Mouse (Mus musculus): ENCODE measurements around the gene Hbb-bt. TPM values are rescaled to one million over a fixed set of nuclear protein-coding genes. Genes with fewer than 3 reads are reported as not detected.
"Not testable (repeated sequence)": the region's sequence is repeated elsewhere in the genome, so short reads cannot be mapped to it uniquely, and the experiment has no call there.

Gene Hbb-bt
- polyA plus RNA-seq, 1 experiment = 54,805 TPM

DNA sequence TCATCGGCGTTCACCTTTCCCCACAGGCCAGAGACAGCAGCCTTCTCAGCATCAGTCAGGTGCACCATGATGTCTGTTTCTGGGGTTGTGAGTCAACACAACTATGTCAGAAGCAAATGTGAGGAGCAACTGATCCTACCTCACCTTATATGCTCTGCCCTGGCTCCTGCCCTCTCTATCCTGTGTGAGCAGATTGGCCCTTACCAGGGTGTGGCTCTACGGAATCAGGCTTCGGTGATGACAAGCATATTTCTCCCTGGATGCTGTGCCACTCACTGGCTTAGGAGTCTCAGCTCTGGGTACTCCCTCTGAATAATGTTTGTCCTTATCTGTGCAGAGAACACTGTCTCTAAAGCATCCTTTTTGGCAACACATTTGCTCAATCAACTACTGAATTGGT is 14.0 kb upstream of the Hbb-bt start, which contains the start of gene Hbb-bs:
Hbb-bs (minus strand) TSS at position 289 of the 400 bp plus-strand sequence.
- Histone ChIP-seq H3K4me1 (ENCODE audit: control insufficient read depth) (peaks cover 58% of the 10 kb centered on the region), H3K27me3 (ENCODE audit: control insufficient read depth) (no peaks in the 10 kb centered on the region), H3K9me3 (ENCODE audit: control insufficient read depth, low read length) (no peaks in the 10 kb centered on the region), H3K36me3 (ENCODE audit: control insufficient read depth) (peaks cover 18% of the 10 kb centered on the region), H3K4me3 (replicated peaks) (peak within 1 kb of the TSS; percentile 62)
- TF ChIP-seq TAL1 (IDR thresholded peaks at IDR 0.05; ENCODE audit: low read length) = peak; percentile 83
- TF ChIP-seq GATA1 (IDR thresholded peaks at IDR 0.05; ENCODE audit: low read length) = peak; percentile 88

DNA sequence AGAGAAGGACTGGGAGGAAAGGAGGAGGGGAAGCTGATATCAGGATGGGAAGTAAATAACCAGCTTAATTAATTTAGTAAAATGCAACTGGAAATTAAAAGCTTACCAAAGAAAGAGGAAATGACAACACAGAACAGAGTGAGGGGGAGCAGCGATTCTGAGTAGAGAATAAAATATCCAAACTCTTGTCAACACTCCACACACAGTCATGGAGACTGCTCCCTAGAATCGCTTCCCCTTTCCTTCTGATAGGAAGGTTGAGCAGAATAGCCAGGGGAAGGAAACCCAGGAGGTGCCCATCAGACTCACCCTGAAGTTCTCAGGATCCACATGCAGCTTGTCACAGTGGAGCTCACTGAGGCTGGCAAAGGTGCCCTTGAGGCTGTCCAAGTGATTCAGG is 13.3 kb upstream of the Hbb-bt start:
- not testable (repeated sequence) for H3K27me3 ChIP-seq (ENCODE audit: control insufficient read depth); H3K4me3 ChIP-seq (replicated peaks); H3K9me3 ChIP-seq (ENCODE audit: control insufficient read depth, low read length)
- Histone ChIP-seq H3K36me3 (ENCODE audit: control insufficient read depth) (peaks cover 18% of the 10 kb centered on the region), H3K4me1 (ENCODE audit: control insufficient read depth) (peaks cover 60% of the 10 kb centered on the region)

DNA sequence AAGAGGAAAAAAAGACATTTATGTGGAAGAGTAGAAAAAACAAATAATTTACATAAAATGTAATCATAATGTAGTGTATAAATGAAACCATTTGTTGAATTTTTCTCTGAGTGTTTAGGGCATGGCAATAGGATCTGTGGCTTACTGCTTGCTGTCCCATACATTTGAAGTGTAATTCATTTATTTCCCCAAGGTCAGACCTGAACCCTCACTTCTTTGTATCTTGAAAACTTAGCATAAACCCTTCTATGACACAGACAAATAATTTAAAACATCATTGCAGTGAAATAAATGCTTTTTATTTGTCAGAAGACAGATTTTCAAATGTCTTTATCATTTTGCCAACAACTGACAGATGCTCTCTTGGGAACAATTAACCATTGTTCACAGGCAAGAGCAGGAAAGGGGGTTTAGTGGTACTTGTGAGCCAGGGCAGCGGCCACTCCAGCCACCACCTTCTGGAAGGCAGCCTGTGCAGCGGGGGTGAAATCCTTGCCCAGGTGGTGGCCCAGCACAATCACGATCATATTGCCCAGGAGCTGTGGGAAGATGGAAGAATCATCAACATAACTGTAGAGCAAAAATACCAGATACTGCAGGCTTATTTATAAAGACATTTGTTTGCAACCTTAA is 12.6 kb upstream of the Hbb-bt start:
- TF ChIP-seq TAL1 (IDR thresholded peaks at IDR 0.05; ENCODE audit: low read length) (no peak), GATA1 (IDR thresholded peaks at IDR 0.05; ENCODE audit: low read length) (no peak)
- Histone ChIP-seq H3K4me3 (replicated peaks) (peak overlapping the region; percentile 63), H3K9me3 (ENCODE audit: control insufficient read depth, low read length) (no peaks in the 10 kb centered on the region)

DNA sequence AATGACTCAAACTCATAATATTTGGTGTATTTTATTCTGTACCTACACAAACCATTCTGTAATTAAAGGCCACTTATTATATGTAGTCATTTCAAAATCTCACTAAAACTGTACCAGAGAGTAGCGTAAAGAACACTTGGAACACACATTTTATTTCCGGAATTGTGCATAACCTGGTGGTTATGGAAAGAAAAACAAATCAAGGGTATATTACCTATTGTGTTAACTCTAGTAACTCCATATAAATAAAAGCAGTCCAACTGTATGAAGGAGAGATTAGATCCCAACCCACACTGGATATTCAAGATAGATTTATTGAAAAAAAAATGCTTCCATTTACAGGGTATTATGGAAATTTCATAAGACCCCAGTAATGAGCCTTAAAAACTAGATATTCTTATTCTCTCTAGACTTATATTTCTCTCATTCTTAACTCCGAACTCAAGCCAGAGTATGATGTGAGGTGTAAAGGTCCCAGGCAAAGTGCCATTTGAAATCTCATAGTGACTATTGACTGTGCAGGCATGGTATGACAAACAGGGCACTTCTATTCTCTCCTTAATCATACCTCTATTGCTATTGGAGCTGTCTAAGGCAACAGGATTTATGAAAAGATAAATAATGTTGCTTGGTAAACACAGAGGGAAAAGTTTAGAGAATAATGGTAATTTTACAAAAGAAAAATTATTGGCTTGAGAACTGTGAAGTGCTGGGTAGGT is 11.9 kb upstream of the Hbb-bt start:
- Histone ChIP-seq H3K27me3 (ENCODE audit: control insufficient read depth) (no peaks in the 10 kb centered on the region), H3K4me3 (replicated peaks) (peak overlapping the region; percentile 63), H3K36me3 (ENCODE audit: control insufficient read depth) (peaks cover 18% of the 10 kb centered on the region), H3K4me1 (ENCODE audit: control insufficient read depth) (peaks cover 54% of the 10 kb centered on the region), H3K9me3 (ENCODE audit: control insufficient read depth, low read length) (no peaks in the 10 kb centered on the region)
- TF ChIP-seq TAL1 (IDR thresholded peaks at IDR 0.05; ENCODE audit: low read length) (no peak), GATA1 (IDR thresholded peaks at IDR 0.05; ENCODE audit: low read length) (no peak)

More for the DNA sequence above, 12.6 kb upstream of the Hbb-bt start:
- peaks cover 61% of the 10 kb centered on the region for H3K4me1 ChIP-seq (ENCODE audit: control insufficient read depth)
- peaks cover 18% of the 10 kb centered on the region for H3K36me3 ChIP-seq (ENCODE audit: control insufficient read depth)
- H3K27me3 ChIP-seq (ENCODE audit: control insufficient read depth) = no peaks in the 10 kb centered on the region

DNA sequence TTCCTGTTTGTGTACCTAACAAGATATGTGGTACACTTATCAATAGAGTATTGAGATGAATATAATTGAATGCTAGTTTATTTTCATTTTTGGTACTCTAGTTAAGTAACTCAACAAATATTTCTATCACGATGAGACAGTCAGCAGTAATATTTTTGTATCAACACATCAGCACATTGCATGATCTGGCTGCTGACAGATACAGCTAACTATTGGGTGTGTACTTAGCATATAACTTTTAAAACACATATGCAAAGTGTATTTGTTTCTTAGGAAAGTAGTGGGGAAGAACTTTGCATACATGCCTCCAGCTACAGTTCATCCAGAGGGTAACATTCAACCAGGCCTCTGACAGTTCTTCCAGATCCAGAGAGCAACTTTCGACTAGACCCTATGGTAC is 10.8 kb upstream of the Hbb-bt start:
- H3K4me3 ChIP-seq (replicated peaks) = peak overlapping the region; percentile 63
- H3K4me1 ChIP-seq (ENCODE audit: control insufficient read depth) = peaks cover 45% of the 10 kb centered on the region
- no peaks in the 10 kb centered on the region for H3K9me3 ChIP-seq (ENCODE audit: control insufficient read depth, low read length)
- peaks cover 18% of the 10 kb centered on the region for H3K36me3 ChIP-seq (ENCODE audit: control insufficient read depth)
- no peaks in the 10 kb centered on the region for H3K27me3 ChIP-seq (ENCODE audit: control insufficient read depth)
- TF ChIP-seq TAL1 (IDR thresholded peaks at IDR 0.05; ENCODE audit: low read length) (no peak; the same call in 2 of the 3 replicates), GATA1 (IDR thresholded peaks at IDR 0.05; ENCODE audit: low read length) (no peak; the same call in 1 of the 2 replicates)

DNA sequence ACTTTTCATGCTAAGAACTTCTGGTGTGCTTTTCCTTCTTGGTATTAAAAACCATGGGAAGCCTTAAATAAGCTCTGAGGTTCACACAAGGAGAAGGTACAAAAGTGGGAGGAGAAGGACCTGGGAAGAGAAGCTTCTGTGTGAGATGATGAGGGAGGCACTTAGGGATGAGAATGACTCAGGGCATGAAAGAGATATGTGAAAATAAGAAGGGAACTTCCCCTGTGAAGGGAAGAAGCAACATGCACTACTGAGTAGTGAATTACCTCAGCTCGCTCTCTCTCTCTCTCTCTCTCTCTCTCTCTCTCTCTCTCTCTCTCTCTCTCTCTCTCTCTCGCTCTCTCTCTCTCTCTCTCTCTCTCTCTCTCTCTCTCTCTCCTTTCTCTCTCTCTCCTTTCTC is 1.3 kb upstream of the Hbb-bt start:
- Histone ChIP-seq H3K4me3 (replicated peaks) (peak overlapping the region; percentile 71), H3K4me1 (ENCODE audit: control insufficient read depth) (peaks cover 34% of the 10 kb centered on the region), H3K36me3 (ENCODE audit: control insufficient read depth) (peaks cover 25% of the 10 kb centered on the region)
- H3K27me3 ChIP-seq (ENCODE audit: control insufficient read depth); H3K9me3 ChIP-seq (ENCODE audit: control insufficient read depth, low read length): not testable (repeated sequence)

DNA sequence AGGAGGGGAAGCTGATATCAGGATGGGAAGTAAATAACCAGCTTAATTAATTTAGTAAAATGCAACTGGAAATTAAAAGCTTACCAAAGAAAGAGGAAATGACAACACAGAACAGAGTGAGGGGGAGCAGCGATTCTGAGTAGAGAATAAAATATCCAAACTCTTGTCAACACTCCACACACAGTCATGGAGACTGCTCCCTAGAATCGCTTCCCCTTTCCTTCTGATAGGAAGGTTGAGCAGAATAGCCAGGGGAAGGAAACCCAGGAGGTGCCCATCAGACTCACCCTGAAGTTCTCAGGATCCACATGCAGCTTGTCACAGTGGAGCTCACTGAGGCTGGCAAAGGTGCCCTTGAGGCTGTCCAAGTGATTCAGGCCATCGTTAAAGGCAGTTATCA is 644 bp downstream of the Hbb-bt start:
- not testable (repeated sequence) for H3K4me3 ChIP-seq (replicated peaks); H3K9me3 ChIP-seq (ENCODE audit: control insufficient read depth, low read length); H3K27me3 ChIP-seq (ENCODE audit: control insufficient read depth)
- peaks cover 36% of the 10 kb centered on the region for H3K36me3 ChIP-seq (ENCODE audit: control insufficient read depth)
- peaks cover 54% of the 10 kb centered on the region for H3K4me1 ChIP-seq (ENCODE audit: control insufficient read depth)

DNA sequence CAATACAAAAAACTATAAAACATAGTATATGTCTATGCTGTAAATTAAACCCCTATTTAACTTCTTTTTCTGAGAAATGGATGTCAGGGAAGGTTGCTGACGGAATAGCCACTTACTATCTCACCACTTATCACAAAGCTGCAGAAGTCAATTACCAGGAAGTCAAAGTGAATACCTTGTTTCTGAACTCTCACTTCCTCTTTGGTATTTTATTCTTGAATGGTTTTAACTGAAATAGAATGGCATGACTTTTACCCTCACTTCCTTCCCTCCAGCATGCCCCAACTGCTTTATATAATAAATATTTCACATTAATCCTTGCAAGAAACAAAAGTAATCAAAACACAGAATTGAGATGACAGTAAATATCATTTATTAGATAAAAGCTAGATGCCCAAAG is 1.6 kb downstream of the Hbb-bt start:
- H3K36me3 ChIP-seq (ENCODE audit: control insufficient read depth) = peaks cover 36% of the 10 kb centered on the region
- no peak; the same call in 1 of the 2 replicates for TF ChIP-seq GATA1 (IDR thresholded peaks at IDR 0.05; ENCODE audit: low read length)
- TF ChIP-seq TAL1 (IDR thresholded peaks at IDR 0.05; ENCODE audit: low read length) = no peak
- H3K9me3 ChIP-seq (ENCODE audit: control insufficient read depth, low read length) = no peaks in the 10 kb centered on the region
- H3K4me3 ChIP-seq (replicated peaks) = peak overlapping the region; percentile 68
- H3K27me3 ChIP-seq (ENCODE audit: control insufficient read depth) = no peaks in the 10 kb centered on the region
- peaks cover 62% of the 10 kb centered on the region for H3K4me1 ChIP-seq (ENCODE audit: control insufficient read depth)

DNA sequence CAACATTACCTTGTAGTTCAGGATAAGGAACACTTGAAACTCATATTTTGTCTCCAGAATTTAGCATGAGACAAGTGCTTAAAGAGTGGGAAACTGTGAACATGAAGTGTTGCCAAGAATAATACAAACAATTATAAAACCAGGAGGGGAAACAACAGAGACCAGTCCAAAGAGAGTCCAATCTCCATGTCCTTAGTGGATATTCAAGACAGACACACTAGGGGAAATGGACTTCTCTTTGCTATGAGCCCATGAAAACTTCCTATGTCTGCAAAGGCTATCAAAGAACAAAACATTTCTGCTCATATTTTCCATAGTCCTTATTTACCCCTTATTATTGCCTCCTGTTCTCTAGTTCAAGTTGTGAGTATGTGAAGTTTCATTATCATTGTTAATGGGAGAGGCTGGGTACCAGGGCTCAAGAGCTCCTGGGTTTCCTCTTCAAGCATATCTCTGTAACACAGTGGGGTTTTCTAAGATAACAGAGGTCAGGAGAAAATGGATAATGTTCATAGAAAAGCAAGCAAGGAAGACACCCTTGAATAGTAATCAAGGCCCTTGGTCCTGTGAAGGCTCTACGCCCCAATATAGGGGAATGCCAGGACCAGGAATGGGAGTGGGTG is 2.5 kb downstream of the Hbb-bt start:
- Histone ChIP-seq H3K4me3 (replicated peaks) (peak overlapping the region; percentile 64), H3K4me1 (ENCODE audit: control insufficient read depth) (peaks cover 67% of the 10 kb centered on the region), H3K36me3 (ENCODE audit: control insufficient read depth) (peaks cover 36% of the 10 kb centered on the region), H3K9me3 (ENCODE audit: control insufficient read depth, low read length) (no peaks in the 10 kb centered on the region), H3K27me3 (ENCODE audit: control insufficient read depth) (no peaks in the 10 kb centered on the region)
- TF ChIP-seq TAL1 (IDR thresholded peaks at IDR 0.05; ENCODE audit: low read length) (peak; percentile 56), GATA1 (IDR thresholded peaks at IDR 0.05; ENCODE audit: low read length) (peak; percentile 42)
